Mouse (Mus musculus): ENCODE data around the gene Cwc27.

DNA sequence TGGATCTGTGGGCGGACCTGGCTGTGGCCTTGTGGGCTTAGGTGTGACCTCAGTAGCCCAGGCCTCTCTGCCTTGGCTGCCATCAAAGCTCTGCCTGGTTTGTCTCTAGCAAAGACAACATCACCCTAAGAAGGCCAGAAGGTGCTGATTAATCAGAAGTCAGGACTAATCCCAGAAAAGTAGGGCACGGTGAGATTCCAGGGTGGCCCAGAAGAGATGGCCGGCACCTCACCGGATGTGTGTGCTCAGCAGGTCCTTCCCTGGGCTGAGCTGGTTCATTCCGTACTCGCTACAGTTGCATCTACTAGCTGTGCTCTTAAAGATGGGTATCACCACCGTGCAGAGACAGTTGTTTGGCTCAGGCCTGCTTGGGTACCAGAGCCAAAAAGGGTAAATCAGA lies 201.8 kb downstream of the Cwc27 start:
- no peak for TF ChIP-seq CTCF (IDR thresholded peaks at IDR 0.05; ENCODE audit: control insufficient read depth, insufficient read depth, insufficient replicate concordance, low read depth, low read length)
- TF ChIP-seq POLR2A (IDR thresholded peaks at IDR 0.05; ENCODE audit: control insufficient read depth, low read depth, low read length): no peak
